Mouse (Mus musculus) urinary bladder, adult 18-20 months (tissue): ENCODE data around the gene Tex30.
"Not testable (repeated sequence)": the region's sequence is repeated elsewhere in the genome, so short reads cannot be mapped to it uniquely, and the experiment has no call there.

ENCODE experiments used
- DNase-seq, 2 experiments: peaks; one replicate each; pipeline ENCODE4 v3.0.0; 2022; ENCODE audit warnings: low spot score in 2 of 2, mixed read lengths in 2 of 2

The Tex30 gene

GRCm38 (mm10) chr1:44102259-44102717, at the start of gene Tex30:
Gene Tex30 (minus strand): TSS chr1:44102441.
- DNase-seq = peak; percentile 81 to 89

GRCm38 (mm10) chr1:44148706-44149105, 46.5 kb upstream of the Tex30 start:
- DNase-seq = no peak

- DNase-seq = peak; percentile 74 to 81
Measured at GRCm38 (mm10) chr1:44147563-44148381, 45.5 kb upstream of the Tex30 start, which contains the start of gene Ercc5. Gene Ercc5 (plus strand): TSS chr1:44147744.

GRCm38 (mm10) chr1:44142747-44143146, 40.5 kb upstream of the Tex30 start:
- DNase-seq = no peak

- DNase-seq = no peak
Measured at GRCm38 (mm10) chr1:44140232-44140631, 38.0 kb upstream of the Tex30 start.

GRCm38 (mm10) chr1:44129929-44130581, 27.8 kb upstream of the Tex30 start:
- no peak for DNase-seq

GRCm38 (mm10) chr1:44125590-44125989, 23.3 kb upstream of the Tex30 start:
- no peak for DNase-seq

- no peak for DNase-seq
Measured at GRCm38 (mm10) chr1:44122256-44122655, 20.0 kb upstream of the Tex30 start.

GRCm38 (mm10) chr1:44120074-44120406, 17.8 kb upstream of the Tex30 start:
- DNase-seq = no peak

- peak; percentile 70 to 75 for DNase-seq
Measured at GRCm38 (mm10) chr1:44119201-44120073, 17.2 kb upstream of the Tex30 start.

- DNase-seq = peak; percentile 54 to 88
Measured at GRCm38 (mm10) chr1:44118239-44119054, 16.2 kb upstream of the Tex30 start, which contains the start of the genes Kdelc1 and Bivm. Gene Kdelc1 (minus strand): TSS chr1:44118808. Gene Bivm (plus strand): TSS chr1:44118957.

GRCm38 (mm10) chr1:44117571-44117970, 15.3 kb upstream of the Tex30 start:
- no peak for DNase-seq

- no peak for DNase-seq
Measured at GRCm38 (mm10) chr1:44102939-44103338, 698 bp upstream of the Tex30 start.

- peak in 1 of 2 experiments; percentile 1 for DNase-seq
Measured at GRCm38 (mm10) chr1:44101448-44102225, 604 bp downstream of the Tex30 start.

GRCm38 (mm10) chr1:44064625-44065024, 37.6 kb downstream of the Tex30 start:
- DNase-seq = peak in 1 of 2 experiments; percentile 13

- no peak for DNase-seq
Measured at GRCm38 (mm10) chr1:44063439-44063838, 38.8 kb downstream of the Tex30 start.

- no peak for DNase-seq
Measured at GRCm38 (mm10) chr1:44061836-44062235, 40.4 kb downstream of the Tex30 start, which contains the start of gene Gm8251. Gene Gm8251 (minus strand): TSS chr1:44061936.

- DNase-seq = no peak
Measured at GRCm38 (mm10) chr1:44057805-44058204, 44.4 kb downstream of the Tex30 start.

- no peak for DNase-seq
Measured at GRCm38 (mm10) chr1:44046556-44046955, 55.7 kb downstream of the Tex30 start.

GRCm38 (mm10) chr1:44045689-44046088, 56.6 kb downstream of the Tex30 start:
- DNase-seq = not testable (repeated sequence)
